Mouse (Mus musculus) spleen, postnatal 10 days (tissue): ENCODE data around the gene Igf1r.
A peak's percentile ranks its signal among the peaks of the same experiment; 100 is the strongest.

Source experiments
- DNase-seq, 2 experiments: peaks; one replicate each; pipeline ENCODE4 v3.0.0; 2021 to 2022; ENCODE audit warnings: low spot score in 2 of 2

The Igf1r gene

DNA sequence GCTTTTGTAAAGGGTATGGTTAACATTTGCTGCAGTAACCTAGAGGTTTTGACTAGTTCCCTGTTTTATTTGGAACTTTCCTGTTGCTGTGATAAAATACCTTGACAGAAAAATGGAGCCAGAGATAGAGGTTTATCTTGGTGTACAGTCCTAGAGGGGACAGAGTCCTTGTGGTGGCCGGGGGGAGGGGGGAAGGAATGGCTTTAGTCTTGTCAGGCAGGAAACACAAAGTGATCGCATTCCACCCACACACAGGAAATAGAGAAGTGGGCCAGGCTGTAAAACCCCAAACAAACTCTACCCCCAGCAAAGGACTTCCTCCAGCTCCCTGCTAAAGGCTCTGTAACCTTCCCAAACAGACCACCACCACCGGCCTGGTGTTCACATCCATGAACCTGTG is 211.4 kb downstream of the Igf1r start:
- DNase-seq, result no peak

DNA sequence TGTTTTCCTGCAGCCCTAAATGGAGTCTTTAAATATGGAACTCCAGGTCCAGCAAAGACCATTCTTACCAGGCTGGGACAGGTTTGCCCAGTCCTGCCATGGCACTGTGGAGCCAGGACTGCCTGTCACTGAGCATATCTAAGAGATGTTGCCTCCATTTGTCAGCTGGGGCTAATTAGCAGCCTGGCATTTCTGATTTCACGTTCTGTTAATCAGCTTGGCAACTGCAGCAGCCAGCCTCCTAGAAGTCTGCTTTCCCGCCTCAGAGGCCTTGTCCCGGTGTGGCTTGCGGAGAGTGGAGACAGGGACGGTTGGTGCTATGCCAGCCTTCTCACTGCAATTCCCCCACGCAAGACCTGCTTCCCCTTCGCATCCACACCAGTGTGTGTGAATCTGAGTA is 220.1 kb downstream of the Igf1r start:
- no peak for DNase-seq

DNA sequence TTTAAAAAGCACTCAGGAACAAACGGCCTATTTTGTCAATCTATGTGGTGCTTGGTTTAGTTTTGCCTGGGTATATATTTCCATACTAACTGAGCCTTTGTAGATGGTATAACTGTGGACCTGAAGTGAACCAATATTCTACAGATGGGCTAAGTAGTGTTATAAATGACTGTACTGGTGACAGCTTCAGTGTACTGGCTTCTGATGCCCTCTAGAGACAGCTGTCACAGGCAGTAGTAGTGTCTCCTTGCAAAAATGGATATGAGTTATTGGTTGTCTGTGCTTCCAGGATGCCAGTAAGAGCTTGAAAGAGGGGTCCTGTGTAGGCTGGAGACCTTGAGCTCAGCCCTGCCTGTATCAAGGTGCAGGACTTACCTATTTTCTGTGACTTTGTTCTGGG is 227.0 kb downstream of the Igf1r start:
- DNase-seq, result no peak

DNA sequence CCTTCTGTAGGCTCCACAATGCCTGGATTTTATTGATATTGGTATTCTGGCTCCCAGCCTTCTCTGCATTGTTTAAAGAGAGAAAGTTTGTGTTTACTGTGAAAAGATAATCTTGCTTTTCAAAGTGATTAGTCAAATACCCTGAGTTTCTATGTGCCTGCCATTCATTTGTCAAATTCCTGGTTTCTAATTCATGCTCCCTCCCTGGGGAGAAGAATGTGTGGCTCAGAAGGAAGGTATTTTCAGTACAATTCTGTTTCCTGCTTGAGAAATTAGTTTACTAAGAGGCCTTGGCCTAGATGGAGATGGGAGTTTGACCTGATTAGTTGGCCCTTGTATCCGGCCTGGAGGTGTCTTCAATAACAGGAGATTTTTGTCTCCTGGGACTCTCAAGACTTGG is 228.5 kb downstream of the Igf1r start:
- no peak for DNase-seq

DNA sequence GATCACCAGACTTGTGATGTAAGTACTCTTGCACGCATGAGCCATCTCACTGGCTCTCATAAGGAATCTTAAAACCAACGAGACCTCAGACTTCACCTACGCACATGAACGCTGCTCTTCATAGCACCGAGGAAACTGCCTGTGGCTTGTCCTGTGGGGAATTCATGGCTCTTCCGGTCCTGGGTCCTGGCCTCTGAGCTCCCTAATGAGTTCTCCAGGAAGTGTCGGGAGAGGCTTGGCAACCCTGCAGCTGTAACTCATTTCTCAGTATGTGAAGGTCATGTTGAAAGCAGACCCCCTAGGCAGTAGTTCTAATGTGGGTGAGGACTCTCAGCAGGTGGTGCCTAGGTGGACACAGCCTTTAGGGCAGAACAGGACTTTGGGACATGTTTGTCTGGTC is 229.4 kb downstream of the Igf1r start:
- no peak for DNase-seq

DNA sequence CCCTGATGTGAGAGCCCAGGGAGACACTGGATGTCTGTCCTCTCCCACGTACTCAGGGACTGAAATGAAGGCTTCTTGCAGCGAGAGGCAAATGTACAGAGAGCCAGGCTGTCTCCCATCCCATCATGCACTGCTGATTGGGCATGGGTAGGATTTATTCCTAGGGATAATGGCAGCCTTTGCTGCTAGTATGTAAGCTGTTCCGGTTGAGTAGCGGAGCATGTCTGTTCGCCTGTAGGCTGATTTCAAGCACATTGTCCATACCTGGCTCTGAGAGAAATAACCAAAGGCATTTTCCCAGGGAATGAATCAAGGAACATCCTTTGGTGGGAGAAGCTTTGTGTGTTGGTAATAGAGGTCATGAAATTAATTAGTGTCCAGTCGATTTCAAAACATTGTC is 230.1 kb downstream of the Igf1r start:
- no peak for DNase-seq

DNA sequence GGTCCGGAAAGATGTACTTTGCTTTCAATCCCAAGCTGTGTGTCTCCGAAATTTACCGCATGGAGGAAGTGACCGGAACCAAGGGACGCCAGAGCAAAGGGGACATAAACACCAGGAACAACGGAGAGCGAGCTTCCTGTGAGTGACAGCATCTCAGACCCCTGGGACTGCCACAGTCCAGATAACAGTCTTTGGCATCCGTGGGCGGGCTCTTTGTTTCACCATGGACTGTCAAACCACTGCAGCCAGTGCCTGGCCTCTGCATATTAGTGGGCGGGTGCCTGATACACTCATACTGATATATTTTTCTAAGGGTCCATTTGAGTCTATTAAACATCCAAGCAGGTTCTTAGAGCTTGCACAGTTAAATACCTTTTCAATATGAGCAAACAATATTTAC is 230.8 kb downstream of the Igf1r start:
- no peak for DNase-seq

DNA sequence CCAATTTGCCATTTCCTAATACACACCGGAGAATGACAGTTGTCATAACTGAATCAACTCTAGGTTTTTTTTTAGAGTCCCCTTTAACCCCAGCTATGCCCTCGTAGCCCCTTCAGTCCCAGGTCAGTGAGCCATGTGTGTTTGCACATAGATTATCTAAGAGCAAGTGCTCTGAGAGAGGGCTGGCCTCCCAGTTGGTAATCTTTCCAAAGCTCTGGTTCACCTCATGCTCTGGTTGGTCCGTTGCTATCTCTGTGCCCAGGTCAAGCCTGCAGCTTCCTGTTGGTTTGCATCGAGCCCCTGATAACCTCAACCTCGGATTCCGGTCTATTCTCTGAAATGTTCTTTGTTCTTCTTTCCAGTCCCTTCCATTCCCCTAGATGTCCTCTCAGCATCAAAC is 236.6 kb downstream of the Igf1r start:
- DNase-seq, result no peak

DNA sequence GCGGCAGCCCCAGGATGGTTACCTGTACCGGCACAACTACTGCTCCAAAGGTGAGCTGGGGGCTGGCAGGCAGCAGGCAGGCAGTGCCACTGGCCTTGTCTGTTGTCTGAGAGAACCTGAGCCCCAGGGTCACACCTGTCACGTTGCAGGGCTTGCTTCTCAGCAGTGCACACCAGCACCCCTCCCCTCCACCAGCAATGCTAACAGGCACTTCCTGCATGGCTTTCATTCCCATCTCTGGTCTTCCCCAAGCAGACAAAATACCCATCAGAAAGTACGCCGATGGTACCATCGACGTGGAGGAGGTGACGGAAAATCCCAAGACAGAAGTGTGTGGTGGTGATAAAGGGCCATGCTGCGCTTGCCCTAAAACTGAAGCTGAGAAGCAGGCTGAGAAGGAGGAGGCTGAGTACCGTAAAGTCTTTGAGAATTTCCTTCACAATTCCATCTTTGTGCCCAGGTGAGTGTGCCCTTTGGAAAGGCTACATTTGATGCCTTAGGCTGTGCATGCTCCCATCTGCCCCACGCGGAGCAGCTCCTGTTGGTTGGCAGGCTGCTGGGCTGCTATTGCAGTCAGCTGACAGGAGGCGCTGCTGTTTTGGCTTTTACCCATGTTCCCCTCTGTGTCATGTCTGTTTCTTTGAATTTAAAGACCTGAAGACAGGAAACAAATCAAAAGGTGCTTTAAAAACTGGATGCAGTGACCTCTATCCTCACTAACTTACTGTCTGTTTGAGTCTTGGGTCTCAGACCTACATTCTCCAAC is 237.2 kb downstream of the Igf1r start:
- peak in 1 of 2 experiments; percentile 31 for DNase-seq

DNA sequence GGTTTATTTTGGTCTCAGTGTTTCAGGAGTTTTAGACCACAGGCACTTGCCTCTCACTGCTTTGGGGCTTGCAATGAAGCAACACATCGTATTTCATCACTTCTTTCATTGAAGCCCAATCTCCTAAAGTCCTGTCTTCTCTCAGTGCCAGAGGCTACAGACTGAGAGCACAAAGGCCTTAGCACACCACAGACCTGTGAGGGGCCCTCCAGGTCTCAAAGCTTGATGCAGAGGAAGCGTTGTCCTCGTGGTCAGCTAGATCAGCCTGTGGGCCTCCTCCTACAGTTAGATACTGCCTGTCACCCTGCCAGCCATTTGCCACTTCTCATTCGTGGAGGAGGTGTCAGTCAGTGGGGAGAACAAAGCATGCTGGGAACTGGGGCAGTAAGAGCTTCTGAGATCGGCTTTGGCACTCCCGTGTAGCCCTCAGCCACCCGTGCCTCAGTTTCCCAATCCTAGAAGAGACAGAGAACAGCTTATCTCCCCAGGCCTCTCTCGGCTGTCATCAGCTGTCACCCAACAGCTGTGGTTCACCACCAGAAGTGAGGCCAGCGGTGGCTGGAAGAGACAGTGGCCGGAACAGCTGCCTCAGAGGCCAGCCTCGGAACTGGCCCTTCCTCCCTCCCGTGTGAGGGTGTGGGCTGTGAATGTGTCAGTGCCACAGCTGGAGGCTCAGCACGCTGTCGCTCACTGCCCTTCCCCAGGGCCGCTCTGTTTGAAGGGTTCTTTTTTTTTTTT is 241.5 kb downstream of the Igf1r start:
- DNase-seq, result no peak

DNA sequence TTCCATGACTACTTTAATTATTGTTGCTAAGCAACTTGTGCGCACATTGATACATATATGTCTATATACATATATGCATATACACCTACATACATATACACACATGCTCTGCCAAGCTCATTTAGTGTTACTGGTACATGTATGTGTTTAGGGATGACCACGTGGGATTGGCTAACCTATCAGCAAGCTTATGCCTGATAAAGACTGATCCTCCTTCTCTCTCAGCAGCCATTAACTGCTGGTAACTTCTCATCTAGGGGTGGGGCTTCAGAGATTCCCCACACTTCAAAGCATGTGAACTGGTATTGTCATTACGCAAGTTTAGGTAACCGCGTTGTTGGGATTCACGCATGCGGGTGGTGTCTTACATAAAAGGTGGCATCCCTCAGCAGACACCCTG is 247.0 kb downstream of the Igf1r start:
- no peak for DNase-seq

DNA sequence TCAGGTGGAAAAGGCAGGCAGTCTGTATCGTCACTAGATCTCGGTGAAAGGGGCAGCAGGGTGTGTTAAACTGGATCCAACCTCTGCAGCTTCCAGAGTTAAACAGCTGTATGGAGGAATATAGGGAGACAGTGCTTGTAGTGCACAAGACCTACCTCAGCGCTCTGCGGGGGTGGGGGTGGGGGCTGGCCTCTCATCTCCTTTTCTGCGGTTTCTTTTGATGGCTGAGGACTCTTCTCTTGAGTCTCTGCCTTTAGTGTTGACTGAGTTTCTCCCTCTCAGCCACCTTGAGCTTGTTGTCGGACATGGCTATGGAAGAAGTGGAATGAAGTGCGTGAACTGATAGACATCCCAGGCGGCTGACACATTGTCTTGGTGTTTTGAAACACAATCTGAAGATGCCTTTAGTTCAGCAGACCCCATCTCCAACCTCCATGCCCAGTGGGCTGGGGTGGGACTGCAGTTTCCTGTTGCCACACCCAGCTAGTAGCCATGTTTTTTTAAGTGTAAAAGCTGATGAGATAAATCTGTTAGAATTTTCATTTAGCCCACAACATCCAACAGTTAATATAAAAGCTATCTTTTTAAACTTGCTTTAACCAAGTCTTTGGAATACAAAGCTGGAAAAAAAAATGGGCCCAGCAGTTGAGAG is 253.3 kb downstream of the Igf1r start:
- DNase-seq, result no peak

DNA sequence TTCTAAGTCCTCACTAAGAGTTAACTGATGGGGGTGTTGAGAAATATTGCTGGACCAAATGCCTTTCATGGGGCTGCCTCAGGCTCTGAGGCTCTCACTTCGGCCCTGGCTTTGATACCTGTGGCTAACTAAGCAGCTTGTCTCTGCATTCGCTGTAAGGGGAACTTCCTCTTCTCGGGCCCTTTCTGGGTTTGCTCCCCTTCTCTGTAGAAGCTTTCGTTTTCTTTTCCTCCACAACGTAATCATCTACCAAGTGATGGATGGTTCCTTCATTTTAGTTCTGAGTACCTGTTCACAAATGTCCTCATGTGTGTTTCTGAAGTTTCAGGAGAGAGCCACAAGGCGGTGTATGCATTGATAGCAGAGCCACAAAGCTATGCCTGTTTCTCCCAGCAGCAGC is 256.4 kb downstream of the Igf1r start:
- no peak for DNase-seq

DNA sequence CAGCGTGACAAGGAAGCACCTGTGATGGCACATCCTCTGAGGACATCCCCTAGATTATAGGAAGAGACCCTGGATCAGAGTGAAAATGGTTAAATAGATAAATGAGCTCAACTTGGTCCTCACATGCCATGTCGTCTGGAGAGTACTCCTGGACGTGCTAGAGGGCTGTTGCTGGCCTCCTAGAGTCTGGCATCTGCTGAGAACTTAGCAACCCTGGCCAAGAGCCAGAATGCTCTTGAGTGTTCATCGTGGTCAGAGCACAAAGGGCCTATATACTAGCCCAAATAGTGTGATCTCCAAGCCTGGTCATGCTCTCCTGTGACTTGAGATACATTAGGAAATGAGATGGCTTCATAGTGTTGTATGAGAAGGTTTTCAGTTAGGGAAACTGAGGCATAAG is 257.8 kb downstream of the Igf1r start:
- no peak for DNase-seq

DNA sequence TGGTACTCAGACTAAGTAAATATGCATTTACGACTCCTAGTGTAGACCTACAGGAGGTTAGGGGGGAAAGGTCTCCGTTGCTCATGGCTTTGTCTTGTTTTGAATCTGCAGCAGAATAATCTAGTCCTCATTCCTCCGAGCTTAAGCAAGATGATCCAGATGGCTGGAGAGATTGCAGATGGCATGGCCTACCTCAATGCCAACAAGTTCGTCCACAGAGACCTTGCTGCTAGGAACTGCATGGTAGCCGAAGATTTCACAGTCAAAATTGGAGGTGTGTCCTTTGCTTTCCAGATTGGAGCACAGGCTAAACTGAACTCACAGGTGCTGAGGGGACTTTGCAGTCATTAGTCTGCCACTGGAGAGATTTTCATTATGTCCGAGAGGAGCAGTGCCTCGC is 259.3 kb downstream of the Igf1r start:
- no peak for DNase-seq

DNA sequence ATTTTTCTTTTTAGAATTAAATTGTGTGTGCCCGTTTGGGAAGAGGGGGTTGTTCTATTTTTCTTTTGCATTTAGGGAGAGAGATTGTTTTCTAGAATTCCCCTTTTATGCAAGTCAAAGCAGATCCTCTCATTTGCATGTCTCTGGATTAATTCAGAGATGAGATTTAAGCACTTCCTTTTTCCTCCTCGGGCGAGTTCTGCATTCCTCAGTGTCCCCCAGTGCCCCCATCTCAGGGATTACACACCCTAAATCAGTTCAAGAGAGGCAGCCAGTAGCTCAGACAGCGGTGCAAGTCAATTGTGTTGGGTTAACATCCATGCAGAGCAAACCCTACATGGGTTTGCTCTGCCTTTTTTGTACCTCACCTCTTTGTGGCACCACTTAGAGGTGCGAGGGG is 261.2 kb downstream of the Igf1r start:
- no peak for DNase-seq

DNA sequence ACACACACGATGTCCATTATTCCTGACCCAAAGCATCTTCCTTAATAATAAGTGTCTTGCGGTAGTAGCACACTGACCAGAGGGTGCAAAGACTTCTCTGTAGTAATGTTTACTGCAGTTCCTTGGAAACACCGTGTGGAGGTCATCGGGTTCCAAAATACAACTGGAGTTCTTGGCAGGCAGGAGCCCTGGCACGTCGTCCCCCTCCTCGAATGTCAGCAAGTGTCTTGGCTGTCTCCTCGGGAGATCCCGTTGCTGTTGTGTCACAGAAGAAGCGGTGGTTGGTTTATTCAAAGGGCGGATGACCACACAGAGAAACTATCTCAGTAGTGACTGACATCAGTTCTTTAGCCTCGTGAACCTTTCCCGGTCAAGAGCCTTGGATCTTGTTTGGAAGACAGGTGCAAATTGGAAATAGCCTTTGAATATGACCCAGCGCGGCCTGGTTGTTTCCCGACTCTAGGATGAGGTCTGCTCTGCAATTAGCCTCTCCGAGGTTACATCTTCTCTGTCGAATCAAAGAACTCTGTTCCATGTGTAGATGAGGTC is 263.0 kb downstream of the Igf1r start:
- no peak for DNase-seq

DNA sequence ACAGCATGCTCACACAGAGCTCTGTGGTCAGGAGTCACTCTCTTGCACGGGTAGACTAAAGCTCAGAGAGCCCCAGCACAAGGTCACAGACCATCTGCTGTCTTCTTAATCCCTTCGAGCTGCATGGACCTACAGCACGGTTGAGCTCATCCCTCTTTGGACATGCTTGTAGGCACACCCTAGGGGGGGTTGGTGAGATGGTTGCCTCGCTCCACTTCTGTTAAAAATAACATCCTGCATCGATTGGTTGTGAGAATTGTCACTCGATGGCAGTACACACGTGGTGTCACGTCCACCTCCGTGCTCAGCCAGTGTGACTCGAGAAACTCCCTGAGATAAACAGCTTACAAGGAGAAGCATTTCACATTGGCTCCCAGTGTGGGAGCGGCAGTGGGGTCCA is 266.3 kb downstream of the Igf1r start:
- DNase-seq, result no peak

DNA sequence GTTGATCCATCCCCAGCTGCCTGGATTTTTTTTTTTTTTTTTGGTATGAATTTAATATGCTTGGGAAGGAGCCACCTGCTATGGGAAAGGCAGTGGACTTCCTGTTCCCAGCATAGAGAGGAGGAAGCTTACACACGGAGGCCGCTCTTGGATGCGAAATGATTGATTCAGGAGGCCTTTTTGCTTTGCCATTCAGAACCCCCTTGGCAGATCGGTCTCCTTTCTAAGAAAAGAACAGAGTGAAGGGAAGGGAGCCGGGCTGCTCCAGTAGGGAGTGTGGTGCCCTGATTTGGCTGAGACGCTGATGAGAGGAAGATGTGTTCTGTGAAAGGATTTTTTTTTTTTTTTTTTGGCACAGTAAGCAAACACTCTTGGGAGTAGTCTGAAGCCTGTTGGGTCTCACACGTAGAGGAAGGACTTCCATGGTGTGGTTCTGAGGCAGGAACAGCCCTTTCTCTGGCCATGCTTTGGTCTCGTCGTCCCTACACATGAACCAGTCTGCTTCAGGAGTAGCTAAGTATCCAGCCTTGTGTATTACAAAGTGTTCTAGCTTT is 269.1 kb downstream of the Igf1r start:
- no peak for DNase-seq

DNA sequence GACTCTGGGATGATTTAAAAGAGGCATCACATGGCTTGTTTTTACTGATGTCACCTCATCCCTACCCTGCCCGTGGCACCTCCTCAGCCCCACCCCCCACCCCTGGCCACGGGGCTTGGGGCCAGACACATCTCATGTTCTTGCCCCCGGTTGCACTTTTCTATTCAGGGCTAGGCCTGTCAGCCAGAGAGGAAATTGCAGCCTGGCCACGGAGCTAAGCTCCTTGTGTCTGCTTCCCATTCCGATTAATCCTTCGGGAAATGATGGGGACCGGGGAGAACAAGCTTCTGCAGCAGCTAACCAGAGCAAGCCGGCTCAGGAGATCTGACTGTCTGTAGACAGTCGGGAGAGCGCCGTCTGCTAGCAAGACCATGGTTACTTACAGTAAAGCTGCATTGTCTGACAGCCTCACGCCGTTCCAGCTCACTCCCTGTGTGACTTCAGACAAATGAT is 270.8 kb downstream of the Igf1r start:
- DNase-seq, result no peak

DNA sequence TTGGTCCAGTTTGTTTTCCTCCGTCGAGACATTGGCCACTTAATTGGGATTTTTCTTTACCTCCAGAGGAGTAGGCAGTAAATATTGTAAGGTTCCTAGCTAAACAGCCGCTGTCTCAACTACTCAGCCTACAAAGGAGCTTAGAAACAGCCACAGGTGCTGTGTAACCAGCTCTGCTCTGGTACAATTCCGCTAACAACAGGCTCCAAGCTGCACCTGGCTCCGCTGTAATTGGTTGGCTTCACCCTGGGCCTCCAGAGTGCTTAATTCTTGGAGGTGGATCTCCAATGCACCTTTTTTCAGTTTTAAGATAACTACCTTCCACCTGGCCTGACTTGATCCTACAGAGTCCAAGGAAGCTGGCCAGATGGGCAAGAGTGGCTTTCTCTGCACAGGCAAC is 271.4 kb downstream of the Igf1r start:
- no peak for DNase-seq

DNA sequence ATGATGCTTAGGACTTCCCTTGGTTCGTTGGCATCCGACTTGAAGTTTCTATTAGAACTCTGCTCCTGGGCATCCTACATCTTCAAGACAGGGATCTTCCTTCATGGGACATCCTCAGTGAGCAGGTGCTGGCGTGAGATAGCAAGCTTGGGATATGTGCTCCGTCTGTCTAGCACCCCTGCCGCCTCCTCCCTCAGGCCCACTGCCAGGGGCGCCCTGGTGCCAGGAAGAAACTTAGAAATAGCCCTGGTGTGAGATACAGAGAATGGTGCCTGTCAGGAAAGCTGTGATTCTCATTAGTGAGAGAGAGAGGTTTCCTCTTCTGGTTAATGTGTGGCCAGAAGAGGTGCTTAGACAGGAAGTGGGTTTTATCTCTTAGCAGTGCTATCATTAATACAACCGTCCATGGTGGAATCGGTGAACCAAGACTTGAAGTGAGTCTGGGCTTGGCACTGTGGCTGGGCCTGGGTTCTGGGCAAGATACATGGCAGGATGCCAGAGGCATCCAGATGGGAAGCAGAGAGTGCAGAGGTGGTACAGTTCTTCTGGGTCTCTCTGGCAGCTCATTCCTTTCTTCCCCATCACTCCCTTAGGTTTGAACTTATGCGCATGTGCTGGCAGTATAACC is 272.9 kb downstream of the Igf1r start:
- DNase-seq, result no peak
